23 mouse cellular contexts compared by ENCODE assay signal in genomic region chr8:126353259-126353658, GRCm38 (mm10). TPM values are rescaled to one million over a fixed set of nuclear protein-coding genes. Genes with fewer than 3 reads are reported as not detected.
DNase-seq lines count a peak whose midpoint lies in the region; ATAC-seq lines count a peak whose summit lies in the region.
"Had no signal": no experiment of that assay in that cellular context is flagged by ENCODE, and none has a peak within 500 bp of the region (broad histone marks: within the 10 kb centered on the region; RNA-seq: fewer than 3 reads in every experiment).

No protein-coding gene starts in this region.

- DNase-seq in thymus, postnatal 4 days, result peak; percentile 11
- DNase-seq in thymus, postnatal 14 days, result no peak
- DNase-seq in R1 (ENCODE audit: low read depth, low spot score), result peak; percentile 43
- no peak for DNase-seq in right cerebral cortex, postnatal 25 days
- DNase-seq: adrenal gland, adult 8-10 months; adrenal gland, postnatal 14 days; adrenal gland, postnatal 36 days; cerebellum, adult 11-12 months; cerebellum, adult 2 months; cerebellum, adult 9-10 months; cerebellum, postnatal 10 days; cerebellum, postnatal 25 days had no signal

- no peak overlapping the region for H3K4me2 ChIP-seq in forebrain, embryonic 15.5 days (replicated peaks)
- H3K4me2 ChIP-seq: embryonic facial prominence, embryonic 12.5 days; forebrain, embryonic 13.5 days had no signal

- no peak overlapping the region for H3K9ac ChIP-seq in forebrain, embryonic 15.5 days (replicated peaks)
- H3K9ac ChIP-seq: embryonic facial prominence, embryonic 12.5 days; forebrain, embryonic 13.5 days had no signal

- H3K27ac ChIP-seq in forebrain, embryonic 15.5 days (replicated peaks), result no peak overlapping the region
- H3K27ac ChIP-seq: embryonic facial prominence, embryonic 10.5 days; embryonic facial prominence, embryonic 12.5 days; forebrain, embryonic 13.5 days had no signal

- H3K4me3 ChIP-seq in forebrain, embryonic 15.5 days, result no peak overlapping the region
- H3K4me3 ChIP-seq: embryonic facial prominence, embryonic 10.5 days; embryonic facial prominence, embryonic 12.5 days; forebrain, embryonic 13.5 days had no signal

- WGBS in forebrain, embryonic 15.5 days, result 76% methylated on average over 1 of the region's 1 CpGs

- H3K4me1 ChIP-seq in forebrain, embryonic 15.5 days, result no peaks in the 10 kb centered on the region
- H3K4me1 ChIP-seq: embryonic facial prominence, embryonic 10.5 days; embryonic facial prominence, embryonic 12.5 days; forebrain, embryonic 13.5 days had no signal

- ATAC-seq in megakaryocyte, adult 5-6 weeks (ENCODE audit: poor library complexity, severe bottlenecking), result peak; percentile 68
- ATAC-seq in forebrain, embryonic 15.5 days (replicated peaks), result no peak
- ATAC-seq: activated CD4-positive, CD25-positive, alpha-beta regulatory T cell, adult 4 months; forebrain, embryonic 13.5 days; forebrain, embryonic 16.5 days; Patski had no signal

- H3K36me3 ChIP-seq in forebrain, embryonic 15.5 days, result no peaks in the 10 kb centered on the region
- H3K36me3 ChIP-seq: embryonic facial prominence, embryonic 10.5 days; embryonic facial prominence, embryonic 12.5 days; G1E had no signal

- H3K27me3 ChIP-seq in forebrain, embryonic 15.5 days, result no peaks in the 10 kb centered on the region
- H3K27me3 ChIP-seq: embryonic facial prominence, embryonic 12.5 days; forebrain, embryonic 13.5 days; Patski had no signal

- H3K9me3 ChIP-seq in forebrain, embryonic 15.5 days, result no peaks in the 10 kb centered on the region
- H3K9me3 ChIP-seq: embryonic facial prominence, embryonic 10.5 days had no signal

RNA-seq across cellular contexts. Expression of gene Slc35f3, which starts 54.9 kb away (rescaled TPM):
- not detected in 2 replicates for total RNA-seq in megakaryocyte, adult 5-6 weeks (2015)
- total RNA-seq in megakaryocyte, adult 5-6 weeks (2017), result not detected in 2 replicates
- 0.84 and 1.2 TPM in 2 replicates for polyA plus RNA-seq in forebrain, embryonic 15.5 days (2015; fragmentation: Nextera tagmentation; extraction: Ambion mirVana)
- total RNA-seq: G1E had no signal
- polyA plus RNA-seq: activated CD4-positive, CD25-positive, alpha-beta regulatory T cell, adult 4 months; C2C12; embryonic facial prominence, embryonic 10.5 days; forebrain, embryonic 11.5 days; G1E had no signal

Comparison
In these comparisons a context has a peak if more than half of its experiments do, and no peak if none do; other contexts are left out.
1. DNase-seq: peak in thymus, postnatal 4 days (single experiment) and R1 (single experiment); none in thymus, postnatal 14 days (single experiment) and right cerebral cortex, postnatal 25 days (single experiment).